Mouse (Mus musculus): ENCODE results near the gene Pcca.

Gene Pcca

GRCm38 (mm10) chr14:122936460-122936859 lies 402.3 kb downstream of the Pcca start:
- peak; percentile 33 for DNase-seq (ENCODE audit: inconsistent ontology term)
